Comparison of ENCODE assay signal across 32 mouse cellular contexts in genomic region chr15:60010199-60010598, GRCm38 (mm10). TPM values are rescaled to one million over a fixed set of nuclear protein-coding genes. Genes with fewer than 3 reads are reported as not detected.
"Had no signal": no experiment of that assay in that cellular context is flagged by ENCODE, and none has a peak within 500 bp of the region (broad histone marks: within the 10 kb centered on the region; RNA-seq: fewer than 3 reads in every experiment).

No protein-coding gene starts in this region.

- H3K27me3 ChIP-seq: intestine, embryonic 15.5 days; liver, embryonic 13.5 days; megakaryocyte, embryonic 14.5 days; midbrain, embryonic 13.5 days; neural tube, embryonic 13.5 days; stomach, embryonic 15.5 days had no signal

- H3K27ac ChIP-seq: intestine, embryonic 15.5 days; left cerebral cortex, adult 2 months; liver, embryonic 13.5 days; midbrain, embryonic 10.5 days; midbrain, embryonic 13.5 days; neural tube, embryonic 13.5 days; stomach, embryonic 15.5 days had no signal

- H3K36me3 ChIP-seq: intestine, embryonic 15.5 days; liver, embryonic 13.5 days; midbrain, embryonic 10.5 days; midbrain, embryonic 13.5 days; neural tube, embryonic 13.5 days; stomach, embryonic 15.5 days had no signal

- DNase-seq: kidney, adult 11 months; kidney, adult 9 months; kidney, postnatal 14 days; liver, embryonic 13.5 days; lung, embryonic 14.5 days; lung, postnatal 36 days; retina, postnatal 1 day; right cerebral cortex, postnatal 25 days; spleen, adult 18-20 months; thymus, adult 18-20 months; thymus, postnatal 4 days had no signal

- H3K4me1 ChIP-seq: intestine, embryonic 15.5 days; liver, embryonic 13.5 days; megakaryocyte, embryonic 14.5 days; midbrain, embryonic 10.5 days; midbrain, embryonic 13.5 days; neural tube, embryonic 13.5 days; stomach, embryonic 15.5 days had no signal

- H3K9ac ChIP-seq: intestine, embryonic 15.5 days; liver, embryonic 13.5 days; lung, embryonic 14.5 days; midbrain, embryonic 13.5 days; neural tube, embryonic 13.5 days; stomach, embryonic 15.5 days had no signal

- H3K4me3 ChIP-seq: intestine, embryonic 15.5 days; left cerebral cortex, adult 2 months; liver, embryonic 13.5 days; megakaryocyte, embryonic 14.5 days; midbrain, embryonic 10.5 days; midbrain, embryonic 13.5 days; myocyte; neural tube, embryonic 13.5 days; stomach, embryonic 15.5 days had no signal

- H3K4me2 ChIP-seq: intestine, embryonic 15.5 days; liver, embryonic 13.5 days; lung, embryonic 14.5 days; midbrain, embryonic 13.5 days; neural tube, embryonic 13.5 days; stomach, embryonic 15.5 days had no signal

- H3K9me3 ChIP-seq: intestine, embryonic 15.5 days; liver, embryonic 13.5 days; megakaryocyte, embryonic 14.5 days; midbrain, embryonic 10.5 days; midbrain, embryonic 13.5 days; neural tube, embryonic 13.5 days; stomach, embryonic 15.5 days had no signal

RNA-seq across cellular contexts. Expression of gene 4933412E24Rik, which starts 6.2 kb away (rescaled TPM):
- total RNA-seq: layer of hippocampus, postnatal 14 days; left cerebral cortex, adult 2 months; left cerebral cortex, postnatal 10 days; left cerebral cortex, postnatal 36 days; liver, adult 2 months; monocyte, adult 5-6 weeks; neutrophil, adult 5-6 weeks had no signal
- polyA plus RNA-seq: intestine, embryonic 15.5 days; kidney, embryonic 16.5 days; large intestine, adult 2 months; limb, embryonic 11.5 days; limb, embryonic 14.5 days; liver, adult 2 months; liver, embryonic 13.5 days; liver, embryonic 16.5 days; lung, embryonic 14.5 days; lung, postnatal 0 days; midbrain, embryonic 10.5 days; midbrain, embryonic 13.5 days; midbrain, embryonic 16.5 days; myocyte; neural tube, embryonic 13.5 days; stomach, embryonic 15.5 days had no signal
